Mouse (Mus musculus) bone marrow macrophage, adult 2 months (primary cell): ENCODE data around the gene Emc8.

Experiments
- CTCF ChIP-seq: IDR thresholded peaks from 2 replicates; pipeline ENCODE4 v1.5.1; 2012; ENCODE audit warnings: low read depth, mild to moderate bottlenecking, low read length, moderate library complexity
- POLR2A ChIP-seq: IDR thresholded peaks from 2 replicates; pipeline ENCODE4 v1.6.1; 2012; ENCODE audit warnings: mild to moderate bottlenecking, low read depth, low read length, borderline replicate concordance

DNA sequence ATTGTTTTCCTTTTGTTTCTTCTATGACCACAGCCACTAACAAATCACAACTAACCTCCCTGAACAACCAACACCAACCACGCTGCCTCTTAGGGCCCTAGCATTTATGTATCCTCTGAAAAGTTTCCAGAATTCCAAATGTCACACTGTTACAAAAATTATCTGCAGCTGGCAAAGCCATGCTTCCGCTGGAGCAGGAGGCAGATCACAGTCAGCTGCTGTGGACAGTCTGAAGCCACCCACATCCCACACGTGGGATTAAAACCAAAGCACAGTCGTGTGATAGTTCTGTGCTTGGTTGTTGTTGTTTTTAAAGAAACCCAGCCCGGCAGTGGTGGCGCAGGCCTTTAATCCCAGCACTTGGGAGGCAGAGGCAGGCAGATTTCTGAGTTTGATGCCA is 30.7 kb upstream of the Emc8 start:
- TF ChIP-seq CTCF (no peak), POLR2A (no peak)
